Mouse (Mus musculus) thymus, postnatal 10 days (tissue): ENCODE data around the gene Fahd1.

Experiments
- DNase-seq, 2 experiments: peaks; one replicate each; pipeline ENCODE4 v3.0.0; 2021; ENCODE audit warnings: low spot score in 2 of 2

The Fahd1 gene

GRCm38 (mm10) chr17:24885356-24886133 is 35.4 kb upstream of the Fahd1 start:
- DNase-seq, result no peak

DNA sequence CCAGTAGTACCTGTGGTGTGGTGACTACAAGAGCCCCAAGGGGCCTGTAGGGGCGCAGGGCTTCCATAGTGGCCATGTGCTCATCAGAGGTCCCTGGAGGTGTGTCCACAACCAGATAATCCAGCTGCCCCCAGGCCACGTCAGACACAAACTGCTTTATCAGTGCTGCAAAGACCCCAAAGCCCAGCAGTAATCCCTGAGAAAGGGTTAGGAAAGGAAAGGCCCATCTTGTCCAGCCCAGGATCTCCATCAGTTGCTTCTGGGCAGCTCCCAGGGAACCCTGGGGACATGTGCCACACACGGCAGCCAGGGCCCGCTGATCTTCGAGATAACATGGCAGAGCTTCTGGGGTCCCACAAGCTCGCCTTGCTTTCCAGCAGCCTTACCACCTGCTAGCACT is 34.2 kb upstream of the Fahd1 start:
- DNase-seq, result no peak

- peak in 1 of 2 experiments; percentile 29 for DNase-seq
Observed at GRCm38 (mm10) chr17:24881738-24882440, 31.7 kb upstream of the Fahd1 start.

GRCm38 (mm10) chr17:24878531-24878930 is 28.4 kb upstream of the Fahd1 start:
- no peak for DNase-seq

DNA sequence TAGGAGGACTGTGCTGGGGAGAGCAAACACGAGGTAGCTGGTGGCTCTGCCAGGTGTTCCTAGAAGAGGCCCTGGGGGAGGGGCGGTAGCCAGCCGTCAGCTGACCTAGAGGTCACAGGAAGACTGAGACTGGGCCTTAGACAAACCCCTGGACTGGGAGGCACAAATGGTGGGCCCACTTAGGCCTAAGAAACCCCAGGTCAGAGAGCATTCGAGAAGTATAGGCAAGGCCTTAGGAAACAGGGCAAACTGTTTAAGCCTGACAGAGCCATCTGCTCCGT is 27.9 kb upstream of the Fahd1 start:
- DNase-seq, result peak; percentile 41 to 49

DNA sequence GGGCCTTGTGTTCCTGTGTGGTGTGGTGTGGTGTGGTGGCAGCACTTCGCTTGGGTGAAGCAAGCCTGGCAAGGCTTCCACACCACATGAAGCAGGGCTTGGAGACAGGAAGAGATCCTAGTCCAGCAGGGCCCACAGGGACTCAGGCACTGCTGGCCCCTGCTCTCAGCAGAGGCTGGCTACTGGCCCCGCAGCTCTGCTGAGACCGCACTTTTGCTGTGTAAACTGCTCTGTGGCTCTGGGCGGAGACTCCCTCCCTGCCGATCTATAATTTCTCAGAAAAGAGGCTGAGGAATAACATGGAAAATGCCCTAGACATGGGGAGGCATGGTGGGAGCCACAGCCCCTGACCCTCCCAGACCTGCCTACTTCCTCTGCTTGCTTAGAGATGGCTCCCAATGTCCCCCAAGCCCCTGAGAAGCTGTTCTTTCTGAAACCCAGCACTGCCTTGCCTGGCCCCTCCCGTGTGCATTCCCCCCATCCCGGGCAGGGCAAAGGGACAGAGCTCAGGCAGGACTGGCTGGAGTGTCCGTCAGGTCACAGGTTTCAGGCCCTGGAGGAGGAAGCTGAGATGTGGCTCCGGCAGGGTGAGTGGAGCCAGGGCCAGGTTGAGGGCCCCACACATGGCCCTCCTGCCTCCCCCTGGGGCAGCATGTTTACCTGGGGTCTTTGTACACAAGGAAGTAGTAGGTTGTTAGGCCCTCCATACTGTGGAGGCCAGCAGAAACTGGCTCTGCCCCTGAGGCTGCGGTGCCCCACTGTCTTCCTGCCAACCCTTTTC is 27.4 kb upstream of the Fahd1 start:
- no peak for DNase-seq

DNA sequence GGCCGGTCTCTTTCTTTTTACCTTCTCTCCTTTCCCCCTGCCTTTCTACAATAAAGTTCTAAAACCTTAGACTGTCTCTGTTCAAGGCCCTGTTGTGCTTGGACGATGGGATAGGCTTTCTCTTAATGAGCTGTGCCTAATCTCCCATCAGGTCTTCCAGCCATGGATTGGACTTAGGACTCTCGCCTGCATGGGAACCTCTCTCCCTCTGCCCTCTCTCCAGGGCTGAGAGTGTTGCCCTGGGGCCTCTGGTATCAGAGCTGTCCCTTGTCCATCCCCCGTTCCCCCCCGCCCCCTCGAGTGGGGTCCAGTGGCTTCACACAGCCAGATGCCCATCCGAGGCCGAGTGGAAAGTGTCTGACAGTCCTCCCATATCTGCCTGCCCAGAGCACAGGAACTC is 24.8 kb upstream of the Fahd1 start:
- no peak for DNase-seq

GRCm38 (mm10) chr17:24874405-24874745 is 24.2 kb upstream of the Fahd1 start:
- DNase-seq, result no peak

- no peak for DNase-seq
Observed at GRCm38 (mm10) chr17:24873695-24874404, 23.7 kb upstream of the Fahd1 start.

- no peak for DNase-seq
Observed at GRCm38 (mm10) chr17:24867914-24868313, 17.8 kb upstream of the Fahd1 start.

GRCm38 (mm10) chr17:24865776-24866175 is 15.6 kb upstream of the Fahd1 start, which contains the start of gene Igfals:
Gene Igfals (plus strand): TSS chr17:24865997.
- no peak for DNase-seq

DNA sequence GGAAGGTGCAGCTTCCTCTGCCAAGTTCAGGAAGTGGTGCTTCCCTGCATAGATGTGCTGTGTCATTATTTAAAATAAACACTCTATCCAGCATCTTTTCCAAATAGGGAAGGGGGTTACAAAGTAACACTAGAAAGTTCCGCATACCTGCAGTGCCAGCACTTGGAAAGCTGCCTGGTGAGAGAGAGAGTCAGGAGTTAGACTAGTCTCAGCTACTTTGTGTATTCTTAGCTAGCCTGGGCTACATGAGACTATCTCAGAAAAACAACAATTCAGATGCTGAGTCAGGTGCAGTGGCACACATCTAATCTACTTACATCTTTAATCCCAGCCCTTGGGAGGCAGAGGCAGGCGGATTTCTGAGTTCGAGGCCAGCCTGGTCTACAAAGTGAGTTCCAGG is 11.6 kb upstream of the Fahd1 start:
- no peak for DNase-seq

DNA sequence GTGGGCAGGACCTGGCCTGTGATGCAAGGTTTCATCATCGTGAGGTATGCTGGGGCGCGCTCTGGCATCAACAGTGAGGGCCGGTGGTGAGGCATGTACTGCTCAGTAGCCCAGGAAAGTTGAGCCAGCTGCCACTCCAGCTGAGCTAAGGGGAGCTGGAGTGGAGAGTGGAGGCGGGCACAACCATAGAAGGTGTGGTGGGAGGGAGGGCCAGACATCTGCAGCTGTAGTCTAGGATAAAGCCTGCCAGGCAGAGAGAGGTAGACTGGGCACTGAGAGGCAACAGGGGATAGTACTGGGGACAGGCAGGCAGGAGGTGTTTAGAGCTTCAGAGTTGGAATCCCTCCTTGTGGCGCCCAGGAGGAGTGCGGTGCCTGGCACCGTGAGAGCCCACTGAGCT is 9.9 kb upstream of the Fahd1 start:
- DNase-seq, result no peak

GRCm38 (mm10) chr17:24858967-24859366 is 8.8 kb upstream of the Fahd1 start:
- no peak for DNase-seq

DNA sequence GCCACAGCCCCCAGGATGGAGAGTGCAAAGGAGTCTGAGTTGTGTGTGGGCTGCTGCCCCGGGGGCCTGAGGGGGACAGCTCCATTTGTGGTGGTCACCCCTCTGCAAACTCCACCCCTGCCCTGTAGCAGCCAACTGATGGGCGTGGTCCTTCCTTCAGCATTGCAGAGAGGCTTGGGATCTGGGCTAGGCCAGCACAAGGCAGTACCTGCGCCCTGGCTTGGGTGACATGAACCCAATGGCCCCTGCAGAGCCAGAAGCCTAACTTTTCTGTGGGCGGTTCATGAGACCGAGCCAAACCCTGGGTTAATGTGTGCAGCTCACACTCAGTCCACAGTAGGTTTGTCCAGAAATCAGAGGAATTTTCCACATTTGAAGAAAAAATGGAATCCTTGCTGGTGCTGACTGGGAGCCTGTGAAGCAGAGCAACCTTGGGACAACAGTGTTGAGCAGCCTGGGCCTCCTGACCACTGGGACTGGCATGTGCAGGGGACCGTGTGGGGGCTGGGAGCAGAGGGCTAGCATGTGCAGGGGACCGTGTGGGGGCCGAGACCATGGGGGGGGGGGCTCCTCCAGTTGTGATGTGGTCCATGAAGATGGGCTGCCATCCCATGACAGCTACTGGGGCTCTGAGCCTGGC is 7.8 kb upstream of the Fahd1 start:
- no peak for DNase-seq

DNA sequence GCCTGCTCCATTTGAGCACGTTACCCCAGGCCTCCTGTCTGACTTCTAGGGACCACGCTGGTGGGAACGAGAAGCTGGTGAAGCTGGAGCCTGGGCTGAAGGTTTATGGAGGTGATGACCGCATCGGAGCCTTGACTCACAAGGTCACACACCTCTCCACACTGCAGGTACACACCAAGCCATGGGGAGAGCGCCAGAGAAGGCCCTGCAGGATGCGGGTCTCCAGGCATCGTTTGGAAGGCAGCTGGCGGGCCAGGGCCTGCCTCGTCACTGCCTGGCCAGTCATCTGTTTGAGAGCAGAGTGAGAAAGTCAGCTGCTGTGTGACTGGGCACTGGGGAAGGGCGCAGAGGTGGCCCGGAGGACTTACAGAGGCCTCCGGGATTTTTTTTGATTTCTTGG is 6.4 kb upstream of the Fahd1 start:
- DNase-seq, result no peak

DNA sequence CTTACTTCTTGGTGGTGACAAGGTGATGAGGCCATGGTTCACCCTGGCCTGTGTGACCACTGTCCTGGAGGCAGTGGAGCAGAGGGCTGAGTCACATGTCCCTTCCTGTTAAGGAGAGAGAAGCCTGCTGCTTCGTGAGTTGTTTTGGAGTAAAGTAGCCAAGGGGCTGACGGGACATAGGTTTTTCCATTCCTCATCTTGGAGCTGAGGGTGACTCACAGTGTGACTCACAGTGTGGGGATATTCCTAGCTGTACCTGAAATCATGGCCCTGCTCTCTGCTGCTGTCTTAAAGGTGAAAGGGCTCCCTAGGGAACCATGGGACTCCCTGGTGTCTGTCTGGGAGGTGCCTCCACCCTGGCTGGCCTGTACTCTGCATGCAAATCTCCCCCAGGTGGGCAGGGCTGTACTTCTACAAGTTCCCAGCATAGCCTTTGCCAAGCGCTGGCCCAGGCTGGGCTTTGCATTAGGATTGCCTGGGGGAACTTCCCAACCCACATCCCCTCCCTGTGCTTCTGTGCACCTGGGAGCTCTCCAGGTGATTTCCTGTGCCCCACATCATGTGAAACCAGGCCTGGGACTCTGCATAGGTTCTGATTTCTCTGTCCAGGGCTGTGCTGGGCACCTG is 5.8 kb upstream of the Fahd1 start:
- no peak for DNase-seq

GRCm38 (mm10) chr17:24851381-24852125 is 1.4 kb upstream of the Fahd1 start:
- DNase-seq, result no peak

DNA sequence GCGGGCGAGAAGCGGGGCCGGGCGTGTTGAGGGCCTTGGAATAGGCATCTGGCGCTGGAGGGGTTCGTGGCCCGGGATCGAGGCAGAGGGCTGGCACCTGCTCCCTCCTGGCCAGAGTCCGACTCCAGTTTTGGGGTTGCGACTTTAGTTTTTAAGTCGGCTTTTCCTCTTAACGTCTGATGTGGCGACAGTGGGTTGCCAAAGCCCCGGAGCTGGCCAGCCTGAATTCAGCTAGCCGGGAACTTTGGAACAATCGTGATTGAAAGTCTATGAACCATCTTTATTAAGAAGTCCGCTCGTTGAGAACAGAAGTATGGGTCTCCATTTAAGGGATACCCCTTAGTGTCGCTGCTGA is 586 bp upstream of the Fahd1 start:
- DNase-seq, result no peak

DNA sequence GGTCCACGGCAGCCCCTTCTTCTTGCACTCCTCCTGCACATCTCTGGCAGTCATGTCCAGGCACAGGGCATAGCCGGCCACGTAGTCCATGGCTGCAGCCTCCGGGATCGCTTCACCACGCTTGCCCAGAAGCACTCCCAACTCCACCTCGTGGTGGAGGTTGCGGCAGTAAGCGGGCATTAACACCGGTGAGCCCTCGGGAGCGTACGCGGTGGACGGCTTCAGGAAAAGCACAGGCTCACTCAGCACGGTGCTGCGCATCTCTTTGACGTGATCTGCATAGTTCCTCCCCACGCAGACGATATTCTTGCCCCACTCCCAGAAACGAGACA is 465 bp downstream of the Fahd1 start:
- no peak for DNase-seq

GRCm38 (mm10) chr17:24848600-24849031 is 1.5 kb downstream of the Fahd1 start:
- no peak for DNase-seq
